Mouse (Mus musculus): ENCODE measurements around the gene Rab6b. TPM values are rescaled to one million over a fixed set of nuclear protein-coding genes. Genes with fewer than 3 reads are reported as not detected.

Rab6b gene
- total RNA-seq, 2 experiments from 2014 or later: 439 to 461 TPM

- DNase-seq: peak; percentile 52 to 65
Measured at GRCm38 (mm10) chr9:103207846-103208245, 96.3 kb downstream of the Rab6b start.

GRCm38 (mm10) chr9:103208802-103209423, 97.3 kb downstream of the Rab6b start:
- DNase-seq: no peak

- no peak for DNase-seq
Measured at GRCm38 (mm10) chr9:103212654-103213420, 101.2 kb downstream of the Rab6b start.

- no peak for DNase-seq
Measured at GRCm38 (mm10) chr9:103213631-103214030, 102.0 kb downstream of the Rab6b start.

GRCm38 (mm10) chr9:103214281-103214680, 102.7 kb downstream of the Rab6b start:
- no peak for DNase-seq

GRCm38 (mm10) chr9:103224721-103225120, 113.1 kb downstream of the Rab6b start:
- DNase-seq: no peak

- DNase-seq: no peak
Measured at GRCm38 (mm10) chr9:103225464-103225863, 113.9 kb downstream of the Rab6b start.

GRCm38 (mm10) chr9:103226806-103227205, 115.2 kb downstream of the Rab6b start:
- no peak for DNase-seq

GRCm38 (mm10) chr9:103227760-103228159, 116.2 kb downstream of the Rab6b start:
- no peak for DNase-seq

GRCm38 (mm10) chr9:103228370-103229003, 116.9 kb downstream of the Rab6b start:
- DNase-seq: no peak

GRCm38 (mm10) chr9:103229037-103229867, 117.7 kb downstream of the Rab6b start:
- DNase-seq: no peak

GRCm38 (mm10) chr9:103230151-103230951, 118.8 kb downstream of the Rab6b start, which contains the start of the genes Gm20425 and Trf:
Gene Gm20425, minus strand, starts transcription at chr9:103230307.
Gene Trf, minus strand, starts transcription at chr9:103230444.
- DNase-seq: peak; percentile 44 to 51

GRCm38 (mm10) chr9:103232232-103233005, 120.8 kb downstream of the Rab6b start:
- DNase-seq: no peak

- no peak for DNase-seq
Measured at GRCm38 (mm10) chr9:103233006-103233395, 121.4 kb downstream of the Rab6b start.

- DNase-seq: no peak
Measured at GRCm38 (mm10) chr9:103234059-103234458, 122.5 kb downstream of the Rab6b start.

GRCm38 (mm10) chr9:103234565-103235165, 123.1 kb downstream of the Rab6b start:
- DNase-seq: no peak

Measured in layer of hippocampus, postnatal 36 days (tissue).